Mouse (Mus musculus) myocyte (in vitro differentiated cells): Measurements from ENCODE around the gene Fcho2.

Experiments used
- E2F4 ChIP-seq: IDR thresholded peaks from one replicate; pipeline ENCODE4 v1.6.1; 2011; ENCODE audit warnings: mild to moderate bottlenecking, control low read depth, moderate library complexity; ENCODE audit not compliant: insufficient read depth
- MYOD1 ChIP-seq, 3 experiments: IDR thresholded peaks; one replicate each; pipeline ENCODE4 v1.6.1; 2011; ENCODE audit warnings: control low read depth in 2 of 3, low read depth in 2 of 3, mild to moderate bottlenecking in 2 of 3, moderate library complexity in 1 of 3; ENCODE audit not compliant: insufficient read length in 2 of 3, control insufficient read depth in 1 of 3
- MYOG ChIP-seq, 3 experiments: IDR thresholded peaks; one replicate each; pipeline ENCODE4 v1.6.1; 2011; ENCODE audit warnings: control low read depth in 2 of 3, low read depth in 2 of 3, mild to moderate bottlenecking in 2 of 3; ENCODE audit not compliant: insufficient read length in 2 of 3, control insufficient read depth in 1 of 3, insufficient read depth in 1 of 3
- POLR2A ChIP-seq: IDR thresholded peaks from one replicate; pipeline ENCODE4 v1.6.1; 2011; ENCODE audit warnings: low read depth, mild to moderate bottlenecking, control low read depth, moderate library complexity; ENCODE audit not compliant: insufficient read length
- USF1 ChIP-seq: IDR thresholded peaks from one replicate; pipeline ENCODE4 v1.6.1; 2011; ENCODE audit warnings: low read depth, mild to moderate bottlenecking, control low read depth, moderate library complexity

DNA sequence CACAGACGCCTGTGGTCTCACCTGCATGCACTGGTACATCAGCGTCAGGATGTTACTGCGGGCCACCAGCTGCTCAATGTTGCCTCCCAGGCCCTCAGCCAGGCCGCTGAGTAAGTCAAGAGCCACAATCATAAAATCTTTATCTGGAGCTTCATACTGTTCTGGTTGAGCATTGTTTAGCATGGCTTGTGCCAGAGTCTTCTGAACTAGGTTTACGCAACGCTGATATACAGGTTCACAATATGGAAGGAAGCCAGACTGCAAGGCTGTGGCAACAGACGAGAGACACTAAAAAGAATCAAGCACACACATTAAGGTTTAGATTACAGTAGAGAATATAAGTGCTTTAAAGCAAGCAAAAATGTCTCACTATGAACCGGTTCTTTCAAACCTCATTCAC, 40.0 kb upstream of the Fcho2 start:
- TF ChIP-seq POLR2A (no peak), USF1 (no peak), MYOG (IDR thresholded peaks at IDR 0.05; ENCODE audit: control insufficient read depth in 1 of 3, insufficient read depth in 1 of 3, insufficient read length in 2 of 3, low read depth in 2 of 3) (no peak), E2F4 (no peak), MYOD1 (IDR thresholded peaks at IDR 0.05; ENCODE audit: control insufficient read depth in 1 of 3, insufficient read length in 2 of 3, low read depth in 2 of 3) (no peak)
